Mouse (Mus musculus): ENCODE measurements around the gene Scgb1b30.
"Not testable (repeated sequence)": the region's sequence is repeated elsewhere in the genome, so short reads cannot be mapped to it uniquely, and the experiment has no call there.

Scgb1b30 gene

GRCm38 (mm10) chr7:34094911-34095481, at the start of gene Scgb1b30:
TSS of gene Scgb1b30 (plus strand) at chr7:34095431.
- DNase-seq = no peak

- DNase-seq = not testable (repeated sequence)
Measured at GRCm38 (mm10) chr7:34068132-34068531, 27.1 kb upstream of the Scgb1b30 start.

- DNase-seq = no peak
Measured at GRCm38 (mm10) chr7:34100002-34100401, 4.8 kb downstream of the Scgb1b30 start.

- DNase-seq = no peak
Measured at GRCm38 (mm10) chr7:34101276-34101675, 6.0 kb downstream of the Scgb1b30 start.

- DNase-seq = no peak
Measured at GRCm38 (mm10) chr7:34109190-34109589, 14.0 kb downstream of the Scgb1b30 start.

GRCm38 (mm10) chr7:34116601-34117000, 21.4 kb downstream of the Scgb1b30 start:
- DNase-seq = no peak

- DNase-seq = not testable (repeated sequence)
Measured at GRCm38 (mm10) chr7:34120636-34121035, 25.4 kb downstream of the Scgb1b30 start.

- no peak for DNase-seq
Measured at GRCm38 (mm10) chr7:34122987-34123720, 27.9 kb downstream of the Scgb1b30 start.

- no peak for DNase-seq
Measured at GRCm38 (mm10) chr7:34125346-34125745, 30.1 kb downstream of the Scgb1b30 start.

- DNase-seq = no peak
Measured at GRCm38 (mm10) chr7:34126291-34126690, 31.1 kb downstream of the Scgb1b30 start.

GRCm38 (mm10) chr7:34131118-34131517, 35.9 kb downstream of the Scgb1b30 start:
- no peak for DNase-seq

GRCm38 (mm10) chr7:34131959-34132354, 36.7 kb downstream of the Scgb1b30 start:
- no peak for DNase-seq

- no peak for DNase-seq
Measured at GRCm38 (mm10) chr7:34132355-34133079, 37.3 kb downstream of the Scgb1b30 start.

- DNase-seq = no peak
Measured at GRCm38 (mm10) chr7:34133117-34133762, 38.0 kb downstream of the Scgb1b30 start, which contains the start of gene Wtip. TSS of gene Wtip (minus strand) at chr7:34133268.

GRCm38 (mm10) chr7:34134336-34134735, 39.1 kb downstream of the Scgb1b30 start:
- no peak for DNase-seq

GRCm38 (mm10) chr7:34139493-34139892, 44.3 kb downstream of the Scgb1b30 start:
- DNase-seq = no peak

GRCm38 (mm10) chr7:34141123-34141522, 45.9 kb downstream of the Scgb1b30 start:
- no peak for DNase-seq

- DNase-seq = no peak
Measured at GRCm38 (mm10) chr7:34147193-34147592, 52.0 kb downstream of the Scgb1b30 start.
